Mouse (Mus musculus): Measurements from ENCODE around the gene Atp8a2.

DNA sequence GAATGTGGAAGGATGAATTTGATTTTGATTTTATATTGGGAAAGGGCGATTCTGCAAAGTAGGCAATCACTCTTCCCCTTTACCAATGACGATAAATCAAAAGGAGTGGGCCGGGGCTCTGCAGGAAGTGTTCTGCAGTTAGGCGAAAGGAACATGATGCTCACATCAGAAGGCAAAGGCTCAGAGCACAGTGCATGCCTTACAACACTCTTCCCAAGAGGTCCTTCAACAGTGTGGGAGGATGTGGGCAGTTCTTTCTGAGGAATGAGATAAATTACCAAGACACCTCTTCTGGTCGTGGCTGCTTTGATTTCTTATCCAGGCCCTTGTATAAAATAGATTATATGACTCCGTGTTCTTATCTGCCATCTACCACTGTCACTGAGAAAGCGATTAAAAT lies 306.9 kb downstream of the Atp8a2 start:
- no peak for TF ChIP-seq CTCF (IDR thresholded peaks at IDR 0.05)
- TF ChIP-seq POLR2A (IDR thresholded peaks at IDR 0.05; ENCODE audit: insufficient read depth, low read depth, low read length), result no peak
- TF ChIP-seq EP300 (IDR thresholded peaks at IDR 0.05; ENCODE audit: insufficient read depth, low read depth, low read length), result no peak
